Mouse (Mus musculus): ENCODE data around the gene Myo3b.

Myo3b gene

DNA sequence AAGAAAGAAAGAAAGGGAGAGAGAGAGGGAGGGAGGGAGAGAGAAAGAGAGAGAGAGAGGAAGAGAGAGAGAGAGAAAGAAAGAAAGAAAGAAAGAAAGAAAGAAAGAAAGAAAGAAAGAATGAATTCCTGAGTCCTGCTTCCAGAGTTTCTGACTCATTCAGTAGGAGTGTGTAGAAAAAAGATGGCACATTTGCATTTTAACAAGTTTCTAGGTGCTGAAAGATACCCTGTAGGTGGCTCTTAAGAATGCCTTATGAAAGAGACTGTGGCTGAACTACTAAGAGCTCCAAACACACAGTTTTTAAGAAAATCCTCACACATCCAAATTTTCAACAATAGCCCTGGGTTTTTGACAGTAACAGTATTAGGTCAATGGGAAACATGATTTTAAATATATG, 264.0 kb downstream of the Myo3b start:
- no peak for DNase-seq

DNA sequence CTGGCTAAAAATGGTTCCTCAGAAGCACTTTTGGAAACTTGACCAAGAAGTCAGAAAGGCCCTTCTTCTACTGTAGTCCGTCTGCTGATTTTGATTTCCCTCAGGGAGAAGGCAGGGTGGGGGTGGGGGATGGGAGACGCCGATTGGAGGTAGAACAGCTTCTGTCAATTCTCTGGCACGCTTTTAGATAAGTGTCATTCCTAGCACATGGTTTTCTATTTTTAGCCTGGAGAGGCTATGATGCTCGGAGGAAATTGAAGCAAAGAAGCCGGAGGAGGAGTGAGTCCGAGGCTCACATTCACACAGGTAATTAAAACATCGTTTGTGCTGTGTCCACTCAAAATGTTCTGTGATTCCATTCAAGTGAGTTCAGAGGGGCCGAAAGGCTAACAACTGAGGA, 276.2 kb downstream of the Myo3b start:
- no peak for DNase-seq

DNA sequence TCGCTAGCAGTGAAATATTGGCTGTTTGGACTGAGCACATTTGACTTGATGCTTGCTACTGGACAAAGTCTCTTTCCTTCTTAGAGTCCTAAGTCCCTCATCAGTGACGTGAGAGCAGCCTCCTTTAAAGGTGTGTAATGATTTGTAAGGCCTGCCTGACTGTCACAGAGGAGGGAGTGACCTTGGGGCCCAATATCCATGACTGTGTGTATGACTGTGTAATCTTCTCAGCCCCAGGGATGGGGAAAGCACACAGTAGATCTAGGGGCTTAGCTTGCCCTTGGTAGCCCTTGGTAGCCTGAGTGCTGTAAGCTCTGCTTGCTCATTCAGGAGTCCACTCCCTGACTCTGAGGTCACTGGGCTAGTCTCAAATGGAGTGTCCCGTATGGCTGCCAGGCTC, 276.8 kb downstream of the Myo3b start:
- DNase-seq: no peak

DNA sequence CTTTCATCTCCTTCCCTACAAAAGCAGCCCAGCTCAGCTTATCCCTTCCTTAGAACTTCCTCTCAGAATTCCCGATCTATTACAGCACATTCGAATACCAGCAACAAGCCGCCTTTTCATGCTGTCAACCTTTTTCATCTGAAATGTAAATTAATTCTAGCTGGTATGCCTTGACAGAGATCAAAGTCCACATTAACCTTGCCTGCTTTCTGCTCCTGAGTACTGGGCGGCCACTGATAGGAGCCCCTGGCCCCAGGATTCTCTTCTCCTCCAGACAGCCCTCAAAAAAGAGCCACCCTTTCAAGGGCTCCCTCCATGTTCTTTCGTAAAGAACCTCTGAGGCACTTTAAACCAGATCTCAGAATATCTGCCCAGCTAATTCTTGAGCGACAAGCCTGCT, 278.9 kb downstream of the Myo3b start:
- no peak for DNase-seq

DNA sequence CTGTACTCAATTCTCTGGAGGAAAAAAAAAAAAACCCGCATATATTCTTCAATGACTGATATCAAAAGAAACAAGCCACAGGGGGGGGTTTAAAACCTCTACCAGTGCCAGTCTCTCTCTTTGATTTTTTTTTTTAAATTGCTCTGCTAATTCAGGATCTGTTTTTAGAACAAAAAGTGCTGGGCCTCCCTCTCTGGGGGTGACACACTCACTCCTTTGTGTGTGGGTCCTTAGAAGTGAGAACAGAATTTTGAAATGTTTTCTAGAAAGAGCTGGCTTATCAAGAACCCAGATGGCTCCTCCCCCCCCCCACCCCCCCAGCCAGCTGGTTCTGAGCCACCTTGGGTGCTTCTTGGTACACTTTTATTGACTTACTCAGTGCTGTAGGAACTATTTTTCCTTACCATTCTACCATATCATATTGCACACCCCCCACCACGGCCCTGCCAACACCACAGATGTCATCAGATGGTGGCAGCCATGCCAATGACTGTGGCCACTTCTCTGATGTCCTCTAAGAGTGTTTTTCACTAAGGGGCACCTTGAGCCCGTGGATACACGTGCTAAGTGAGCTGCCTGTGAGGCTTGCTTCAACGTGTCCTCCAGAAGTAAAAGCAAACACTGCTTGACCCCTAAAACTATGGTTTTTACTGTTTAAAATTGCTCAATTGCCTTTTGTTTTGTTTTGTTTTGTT, 280.1 kb downstream of the Myo3b start:
- no peak for DNase-seq

DNA sequence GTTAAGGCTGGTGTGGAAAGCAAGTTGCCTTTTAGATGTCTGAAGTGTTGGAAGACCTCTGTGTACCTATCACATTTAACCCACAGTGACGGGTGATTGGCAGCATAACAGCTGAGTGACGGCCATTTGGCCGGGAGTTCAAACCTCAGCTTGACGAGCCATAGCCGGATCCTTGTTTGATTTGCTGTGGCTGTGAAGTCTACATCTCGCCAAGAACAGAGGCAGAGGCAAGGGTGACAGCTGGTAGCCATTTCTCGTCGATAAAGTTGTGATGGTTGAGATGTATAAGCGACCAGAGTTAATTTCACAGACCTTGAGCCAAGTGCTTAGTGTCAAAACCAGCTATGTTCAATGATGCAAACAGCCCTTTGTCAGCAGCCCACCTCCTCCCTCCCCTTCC, 283.8 kb downstream of the Myo3b start:
- DNase-seq: no peak

DNA sequence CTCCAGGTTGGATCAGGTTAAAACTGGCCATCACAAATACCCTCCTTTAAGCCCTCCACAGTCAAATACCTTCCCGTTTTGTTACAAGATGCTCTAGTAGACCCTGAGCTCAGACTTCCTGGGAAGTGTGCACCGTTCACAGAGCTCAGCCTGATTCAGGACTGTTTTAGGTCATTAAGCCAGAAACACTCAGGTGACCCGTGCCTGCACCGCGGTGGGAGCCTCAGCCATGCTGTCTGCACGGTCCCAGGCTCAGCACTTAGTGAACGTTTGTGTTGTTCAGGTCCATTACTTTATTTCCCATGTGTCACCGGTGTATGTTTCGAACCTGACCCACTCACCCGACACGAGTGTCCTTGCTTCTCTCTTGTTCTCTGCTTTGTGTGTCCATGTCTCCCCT, 288.7 kb downstream of the Myo3b start:
- no peak for DNase-seq

DNA sequence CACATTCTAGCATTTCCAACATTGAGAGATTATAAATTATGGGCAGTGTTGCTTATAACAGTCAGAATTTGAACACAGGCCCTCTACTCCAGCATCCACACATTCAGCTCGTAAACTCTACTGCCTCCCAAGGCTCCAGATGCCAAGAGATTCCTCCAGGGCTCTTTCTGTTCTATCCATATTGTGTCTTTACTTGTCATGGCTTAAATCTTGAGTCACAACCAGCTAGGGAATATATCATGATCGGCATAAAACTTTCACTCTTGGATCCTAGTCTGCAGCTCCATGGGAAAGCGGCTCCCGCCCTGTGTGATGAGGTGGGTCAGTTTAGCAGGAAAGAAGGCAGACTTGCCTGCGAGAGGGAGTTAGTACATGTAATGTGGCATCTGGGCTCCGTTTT, 294.0 kb downstream of the Myo3b start:
- no peak for DNase-seq

DNA sequence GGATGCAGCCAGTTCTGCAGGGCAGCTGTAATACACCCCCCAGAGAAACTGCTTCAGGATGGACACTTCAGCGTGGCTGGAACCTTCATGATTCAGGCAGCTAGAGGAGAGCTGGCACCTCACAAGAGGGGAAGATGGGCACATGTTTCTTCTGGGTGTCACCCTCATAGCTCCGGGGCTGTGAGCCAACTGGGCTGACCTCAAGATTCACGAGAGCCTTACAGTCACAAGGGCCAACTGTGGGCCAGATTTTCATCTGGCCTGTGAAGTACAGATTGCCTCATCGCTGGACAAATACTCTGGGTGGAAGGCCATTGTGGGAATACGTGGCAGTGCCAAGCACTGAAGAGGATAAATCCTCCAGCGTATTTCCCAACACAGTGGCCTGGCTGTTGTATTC, 294.6 kb downstream of the Myo3b start:
- DNase-seq: peak in 1 of 2 experiments; percentile 43

DNA sequence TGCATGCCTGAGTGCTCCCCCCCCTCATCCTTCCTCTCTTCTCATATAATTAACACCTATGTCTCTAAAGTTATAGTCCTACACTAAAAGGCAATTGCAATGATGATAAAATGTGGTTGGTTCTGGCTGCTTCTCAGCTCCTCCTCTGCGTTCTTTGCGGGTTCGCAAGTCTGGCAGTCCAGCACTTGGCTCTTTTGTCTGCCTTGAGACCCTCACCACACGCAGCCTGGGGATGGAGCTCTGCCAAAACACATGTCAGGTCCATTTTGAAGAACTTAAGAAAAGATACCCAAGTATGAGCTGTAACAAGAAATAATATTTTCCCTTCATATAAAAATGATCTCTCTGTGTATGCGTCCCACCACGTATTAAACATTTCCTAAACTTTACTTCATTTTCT, 297.6 kb downstream of the Myo3b start:
- no peak for DNase-seq

DNA sequence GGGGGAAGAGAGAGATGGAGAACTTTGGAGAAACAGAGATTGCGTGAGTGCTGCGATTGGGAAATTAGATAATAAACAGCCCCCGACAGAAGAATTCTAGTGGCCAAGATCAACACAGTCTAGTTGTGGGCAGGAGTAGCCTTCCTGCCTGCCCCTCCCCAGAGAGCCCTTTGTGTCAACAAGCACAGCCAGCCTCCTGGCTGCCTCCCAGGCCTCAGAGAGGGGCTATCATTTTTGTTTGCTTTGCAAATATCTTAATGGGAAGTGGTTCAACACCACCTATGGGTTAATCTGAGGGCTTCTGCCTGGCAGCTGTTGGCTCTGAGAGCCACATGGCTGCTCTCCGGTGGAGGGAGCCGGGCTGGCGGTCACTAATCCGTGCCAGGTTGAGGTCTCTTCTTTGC, 298.3 kb downstream of the Myo3b start:
- DNase-seq: peak; percentile 49 to 64

DNA sequence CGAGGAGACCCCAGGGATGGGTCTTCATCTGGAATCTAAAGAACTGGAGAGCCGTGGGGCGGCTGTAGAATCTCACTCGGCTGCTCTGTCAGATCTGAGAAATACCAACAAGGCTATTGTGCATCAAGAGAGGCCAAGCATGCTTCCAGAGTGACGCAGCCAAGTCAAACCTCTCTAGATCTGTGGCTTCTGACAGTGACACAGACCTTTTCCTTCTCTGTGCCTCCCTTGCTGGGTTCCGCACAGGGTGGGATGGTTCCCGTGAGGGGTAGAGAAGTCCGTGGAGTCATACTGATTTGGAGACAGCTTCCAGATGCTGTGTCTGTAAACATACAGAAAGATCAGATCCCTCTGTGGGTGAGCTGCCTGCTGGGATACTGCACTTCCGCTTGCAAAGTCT, 298.9 kb downstream of the Myo3b start:
- no peak for DNase-seq

DNA sequence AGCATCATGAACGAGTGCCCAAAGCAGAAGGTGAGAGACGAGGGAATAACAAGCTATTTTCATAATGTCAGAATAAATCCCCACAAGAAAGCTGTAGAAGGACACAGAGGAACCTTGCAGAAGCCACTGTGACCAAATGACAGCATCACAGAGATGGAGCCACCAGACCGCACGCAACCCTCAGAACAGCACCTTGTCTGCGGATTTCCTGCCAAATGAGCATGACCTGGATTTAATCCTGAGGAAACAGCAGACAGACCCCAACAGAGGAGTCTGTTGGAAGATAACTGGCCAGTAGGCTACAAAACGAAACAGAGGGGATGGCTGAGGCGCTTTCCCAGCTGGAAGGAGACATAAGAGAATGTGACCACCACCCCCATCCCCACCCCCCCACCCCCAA, 300.1 kb downstream of the Myo3b start:
- no peak for DNase-seq

DNA sequence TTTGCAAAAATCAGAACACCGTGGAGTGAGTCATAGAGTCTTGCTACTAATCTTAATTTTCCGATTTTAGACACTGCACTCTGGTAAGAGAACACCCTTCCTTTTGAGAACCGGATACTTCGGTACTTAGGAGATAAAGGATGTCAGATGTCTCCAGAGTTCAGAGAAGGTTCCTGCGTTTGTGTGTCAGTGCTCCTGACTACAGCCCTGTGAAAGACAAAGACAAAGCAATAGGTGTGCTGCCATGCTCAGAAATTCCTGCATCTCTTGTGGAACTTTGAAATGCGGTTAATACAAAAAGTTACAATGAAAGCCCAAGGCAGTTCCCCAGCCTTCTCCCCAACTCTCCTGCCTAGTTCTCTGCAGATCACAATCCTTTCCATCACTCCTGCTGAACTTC, 300.6 kb downstream of the Myo3b start:
- no peak for DNase-seq

DNA sequence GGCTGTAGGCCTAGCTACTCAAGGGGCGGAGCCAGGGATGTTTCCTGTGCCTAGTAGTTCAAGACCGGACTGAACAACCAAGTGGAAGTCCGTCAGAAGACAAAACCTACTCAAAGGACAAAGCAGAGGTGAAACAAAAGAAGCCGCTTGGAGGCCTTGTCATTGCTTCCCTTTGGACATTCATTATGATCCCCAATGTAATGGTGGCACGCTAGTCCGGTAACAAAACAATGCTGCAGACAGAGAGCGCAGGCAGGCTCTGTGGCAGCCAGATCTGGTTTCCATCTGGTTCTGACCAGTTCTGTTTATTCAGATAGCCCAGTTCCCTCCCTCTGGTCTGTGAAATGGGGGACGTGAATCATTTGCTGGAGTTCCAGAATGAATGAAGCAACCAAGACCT, 301.3 kb downstream of the Myo3b start:
- no peak for DNase-seq

DNA sequence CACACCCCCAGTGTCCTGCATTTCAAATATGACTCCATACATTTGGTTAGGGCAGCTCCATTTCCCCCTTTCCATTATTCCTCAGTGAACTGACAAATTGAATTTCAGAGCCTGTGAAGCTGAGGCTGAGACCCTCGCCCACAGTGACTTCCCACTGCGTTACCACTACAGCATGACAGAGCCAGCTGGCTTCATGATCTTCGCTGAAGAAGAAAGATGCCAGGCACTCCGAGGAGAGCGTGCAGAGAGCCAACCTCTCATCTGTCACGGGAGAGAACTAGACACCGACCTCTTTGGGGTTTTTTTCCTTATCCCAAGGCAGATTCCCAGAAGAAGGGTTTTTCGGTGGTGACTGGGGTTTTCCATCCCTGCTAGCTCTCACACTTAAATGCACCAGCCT, 306.2 kb downstream of the Myo3b start:
- no peak for DNase-seq

DNA sequence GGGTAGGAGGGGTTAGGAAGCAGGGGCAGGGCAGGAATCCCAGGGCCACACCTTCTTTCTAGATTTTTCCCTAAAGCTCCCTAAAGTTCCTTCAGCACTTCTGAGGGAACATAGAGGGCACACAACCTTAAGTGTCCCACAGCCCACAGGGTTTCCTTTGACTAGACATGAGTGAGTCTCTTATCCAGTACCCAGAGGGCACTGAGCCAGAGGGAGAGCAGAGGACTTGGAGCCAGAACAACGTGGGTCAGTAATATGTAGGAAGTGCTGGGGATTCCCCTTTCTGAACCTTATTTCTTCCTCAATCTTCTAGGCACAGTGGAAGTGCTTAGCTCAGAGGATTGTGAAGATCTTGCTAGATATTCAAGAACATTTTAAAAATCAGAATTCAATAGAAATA, 308.6 kb downstream of the Myo3b start:
- DNase-seq: peak in 1 of 2 experiments; percentile 21

DNA sequence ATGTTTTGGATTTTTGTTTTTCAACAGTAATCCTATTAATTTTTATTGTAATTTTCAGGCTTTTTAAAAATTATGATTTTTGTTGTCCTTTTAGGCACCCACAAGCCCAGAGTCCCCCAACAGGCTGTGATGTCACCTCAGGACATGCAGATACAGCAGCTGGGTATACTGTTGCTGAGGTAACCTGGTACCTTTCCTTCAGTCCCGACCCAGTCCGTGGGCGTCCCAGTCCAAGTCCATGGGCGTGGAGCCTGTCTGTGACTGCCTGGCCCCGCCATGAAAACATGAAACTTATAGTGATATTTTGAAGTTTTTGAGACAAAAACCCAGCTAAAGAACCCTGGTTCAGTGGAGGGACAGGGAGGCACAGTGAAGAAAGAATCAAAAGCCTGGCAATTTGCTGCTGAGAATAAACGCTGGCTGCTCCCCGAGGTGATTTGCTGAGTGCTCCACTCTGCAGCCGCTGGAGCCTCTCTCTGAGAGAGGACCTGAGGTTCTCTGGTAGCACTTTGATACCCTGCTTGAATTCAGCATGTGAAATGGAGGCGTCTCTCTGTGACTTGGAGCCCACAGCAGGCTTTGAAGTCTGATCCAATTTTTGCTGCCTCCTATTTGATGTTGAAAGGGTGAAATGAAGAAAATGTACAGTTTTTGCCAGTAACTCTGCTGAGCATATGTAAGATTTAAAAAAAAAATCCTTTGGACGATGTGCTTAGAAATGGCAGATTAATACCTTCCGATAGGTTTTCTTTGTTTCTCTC, 310.0 kb downstream of the Myo3b start:
- DNase-seq: no peak

DNA sequence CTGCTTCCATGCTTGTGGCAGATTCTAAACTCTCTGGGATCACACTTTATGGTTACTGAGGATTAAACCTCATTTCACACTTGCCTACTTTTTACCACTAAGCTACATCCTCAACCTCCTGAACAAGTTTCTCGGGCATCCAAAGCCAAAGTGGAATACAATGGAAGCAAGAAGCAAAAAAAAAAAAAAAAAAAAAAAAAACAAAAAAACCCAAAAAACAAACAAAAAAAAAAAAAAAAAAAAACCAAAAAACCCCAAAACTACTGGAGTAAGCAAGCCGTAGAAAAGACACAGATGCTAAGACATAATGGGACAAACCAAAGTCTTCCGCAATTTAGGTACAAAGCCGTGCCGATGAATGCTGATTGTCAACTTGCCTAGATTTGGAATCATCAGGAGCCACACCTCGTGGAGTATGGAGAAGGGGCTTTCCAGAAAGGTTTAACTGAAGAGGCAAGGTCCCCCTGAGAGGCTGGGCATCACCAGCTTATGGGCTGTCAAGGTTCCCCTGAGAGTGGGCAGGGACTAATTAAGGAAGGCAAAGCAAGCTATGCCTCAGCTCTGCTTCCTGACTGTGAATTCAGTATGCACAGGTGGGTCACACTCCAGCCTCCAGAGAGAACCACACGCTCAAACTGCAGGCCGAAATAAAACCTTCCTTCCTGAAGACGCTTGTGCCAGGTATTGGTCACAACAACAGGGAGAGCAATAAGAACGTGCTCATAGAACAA, 313.7 kb downstream of the Myo3b start:
- DNase-seq: no peak

DNA sequence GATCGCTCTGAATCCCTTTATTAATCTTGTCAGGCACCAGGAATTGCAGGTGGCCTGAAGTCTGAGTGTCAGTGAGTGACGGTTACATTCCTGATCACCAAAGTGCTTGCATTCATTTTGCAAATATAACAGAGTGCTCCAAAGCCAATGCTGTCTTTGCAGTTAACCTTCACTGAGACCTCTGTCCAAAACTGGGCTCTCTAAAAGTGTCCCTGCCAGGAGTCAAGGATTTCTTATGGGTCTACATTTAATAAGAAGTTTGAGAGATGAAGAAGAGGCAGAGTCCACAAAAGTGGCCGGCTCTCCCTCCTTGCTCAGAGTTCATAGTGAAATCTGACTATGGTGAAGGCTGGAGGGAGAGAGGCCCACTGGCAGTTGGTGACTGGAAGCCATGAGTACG, 315.1 kb downstream of the Myo3b start:
- DNase-seq: no peak

DNA sequence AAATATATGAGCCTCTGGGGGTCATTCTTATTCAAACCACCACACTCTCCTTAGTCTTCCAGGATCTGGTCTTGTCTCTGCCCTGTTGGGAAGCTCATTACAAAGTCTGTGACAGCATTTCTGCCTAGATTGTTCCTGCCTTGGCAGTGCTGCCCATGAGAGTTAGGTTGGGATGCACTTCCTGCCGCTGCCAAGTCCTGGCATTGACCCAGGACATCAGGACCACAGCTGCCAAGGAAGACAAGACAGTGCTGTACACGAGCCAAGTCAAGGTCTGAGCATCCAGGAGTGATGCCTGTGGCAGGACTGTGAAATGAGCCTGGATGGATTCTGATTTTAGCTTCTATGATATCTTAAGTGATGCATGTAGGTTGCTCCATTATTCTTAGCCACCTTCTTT, 316.1 kb downstream of the Myo3b start:
- DNase-seq: no peak

DNA sequence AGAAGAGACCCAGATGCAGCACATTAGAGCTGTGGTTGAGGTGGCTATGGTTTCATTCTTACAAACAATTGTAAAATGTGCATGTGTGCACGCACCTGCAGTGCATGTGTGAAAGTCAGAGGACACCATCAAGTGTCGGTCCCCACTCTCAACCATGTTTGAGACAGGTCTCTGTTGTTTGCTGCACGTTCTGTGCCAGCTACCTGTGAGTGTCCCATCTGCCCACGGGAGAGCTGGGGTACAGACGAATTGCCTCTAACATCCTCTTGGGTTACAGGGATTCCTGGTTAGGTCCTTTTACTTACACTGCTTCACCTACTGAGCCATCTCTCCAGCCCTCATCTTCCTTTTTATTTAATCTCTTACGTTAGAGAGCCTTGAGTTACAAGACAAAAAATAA, 330.5 kb downstream of the Myo3b start:
- DNase-seq: no peak

DNA sequence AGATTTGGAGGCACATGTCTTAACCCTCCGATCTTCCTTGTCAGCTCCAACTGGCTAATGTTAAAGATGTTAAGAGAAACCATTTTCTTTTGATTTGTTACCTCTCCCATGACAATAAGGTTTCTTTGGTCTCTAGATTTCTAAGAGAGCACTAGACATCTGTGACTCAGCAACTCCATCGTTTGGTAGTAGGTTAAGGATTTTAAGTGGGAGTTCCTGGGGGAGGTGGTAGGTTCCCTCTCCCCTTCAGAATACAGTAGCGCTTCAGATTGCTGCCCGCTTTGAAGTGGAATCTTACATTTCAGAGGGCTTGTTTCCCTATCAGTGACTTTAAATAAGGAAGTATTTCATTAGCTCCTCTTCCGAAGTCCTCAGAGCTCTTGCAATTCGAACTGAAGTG, 340.4 kb downstream of the Myo3b start:
- no peak for DNase-seq

DNA sequence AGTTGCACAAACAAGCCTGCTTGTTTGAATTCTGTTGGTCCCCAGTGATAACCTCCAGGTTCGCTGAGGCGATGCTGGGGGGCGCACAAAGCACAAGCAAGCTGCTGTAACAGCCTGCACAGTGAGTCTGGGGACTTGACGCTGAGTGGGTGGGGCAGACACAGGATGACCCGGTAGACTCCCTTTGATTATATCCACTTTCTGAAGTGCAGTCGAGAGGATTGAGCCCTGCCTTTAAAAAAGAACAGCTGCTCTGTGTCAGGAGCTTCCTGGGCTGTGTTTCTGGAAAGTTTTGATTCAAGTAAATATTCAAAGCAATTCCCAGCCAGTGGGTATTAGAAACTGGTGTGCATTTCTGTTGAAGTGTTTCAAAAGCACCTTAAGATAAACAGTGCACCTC, 341.0 kb downstream of the Myo3b start:
- no peak for DNase-seq

Measured in kidney, postnatal 25 days (tissue).